Mouse (Mus musculus): Measurements from ENCODE around the gene Lyg2. TPM values are rescaled to one million over a fixed set of nuclear protein-coding genes. Genes with fewer than 3 reads are reported as not detected.

Gene Lyg2
- polyA plus RNA-seq (2012; rRNA removed) = 0.03 TPM in 1 of 2 replicates, not detected in the other

DNA sequence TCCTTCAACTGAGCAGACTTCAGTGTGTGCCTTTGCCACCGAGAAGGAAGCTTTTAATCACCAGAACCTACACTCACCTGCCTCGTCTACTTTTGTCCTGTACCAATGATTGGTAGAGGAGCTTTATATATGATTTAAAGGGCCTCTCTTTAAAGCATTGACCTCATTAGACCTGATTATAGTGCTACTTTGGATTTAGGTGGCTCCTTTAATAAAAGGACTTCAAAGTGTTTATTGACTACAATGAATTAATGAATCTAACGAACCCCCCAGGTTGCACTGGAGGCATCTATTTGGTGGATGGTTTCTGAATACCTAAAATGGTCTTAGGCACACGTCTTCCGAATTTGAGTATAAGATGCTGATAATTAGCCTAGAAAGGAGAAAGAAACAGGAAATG, at the start of gene Lyg2:
Gene Lyg2 (minus strand): TSS at position 101 of the 400 bp plus-strand sequence.
- DNase-seq (ENCODE audit: low read depth) = no peak
- TF ChIP-seq CTCF (IDR thresholded peaks at IDR 0.05; ENCODE audit: borderline replicate concordance, extremely low read depth, insufficient read depth, insufficient read length) = no peak
- TF ChIP-seq POLR2A (IDR thresholded peaks at IDR 0.05; ENCODE audit: borderline replicate concordance, extremely low read depth, insufficient read depth, insufficient read length, poor library complexity, severe bottlenecking) = no peak

GRCm38 (mm10) chr1:37965571-37965970, 49.3 kb upstream of the Lyg2 start:
- TF ChIP-seq CTCF (IDR thresholded peaks at IDR 0.05; ENCODE audit: borderline replicate concordance, extremely low read depth, insufficient read depth, insufficient read length) (no peak), POLR2A (IDR thresholded peaks at IDR 0.05; ENCODE audit: borderline replicate concordance, extremely low read depth, insufficient read depth, insufficient read length, poor library complexity, severe bottlenecking) (no peak)

DNA sequence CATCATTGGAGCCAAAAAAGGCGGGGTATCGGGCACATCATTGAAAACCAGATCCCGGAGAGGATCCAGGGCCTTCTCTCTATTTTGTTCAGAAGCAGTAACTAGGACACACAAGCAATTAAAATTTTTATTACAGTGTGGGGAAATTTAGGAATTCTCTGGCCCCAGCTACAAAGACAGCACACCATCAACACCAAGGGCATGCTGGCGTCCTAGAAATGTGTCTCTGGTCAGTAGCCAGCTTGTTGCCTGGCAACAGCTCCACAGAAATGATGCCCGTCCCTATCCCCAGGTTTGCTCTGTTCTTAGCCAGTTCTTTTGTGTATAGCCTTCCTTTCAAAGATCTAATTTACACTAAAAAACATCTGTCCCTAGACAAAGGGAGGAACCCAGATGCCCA, 43.2 kb upstream of the Lyg2 start:
- DNase-seq (ENCODE audit: low read depth) = peak; percentile 76
- TF ChIP-seq POLR2A (IDR thresholded peaks at IDR 0.05; ENCODE audit: borderline replicate concordance, extremely low read depth, insufficient read depth, insufficient read length, poor library complexity, severe bottlenecking) = no peak
- TF ChIP-seq CTCF (IDR thresholded peaks at IDR 0.05; ENCODE audit: borderline replicate concordance, extremely low read depth, insufficient read depth, insufficient read length) = no peak

More at GRCm38 (mm10) chr1:37965571-37965970, 49.3 kb upstream of the Lyg2 start:
- no peak for DNase-seq (ENCODE audit: low read depth)

DNA sequence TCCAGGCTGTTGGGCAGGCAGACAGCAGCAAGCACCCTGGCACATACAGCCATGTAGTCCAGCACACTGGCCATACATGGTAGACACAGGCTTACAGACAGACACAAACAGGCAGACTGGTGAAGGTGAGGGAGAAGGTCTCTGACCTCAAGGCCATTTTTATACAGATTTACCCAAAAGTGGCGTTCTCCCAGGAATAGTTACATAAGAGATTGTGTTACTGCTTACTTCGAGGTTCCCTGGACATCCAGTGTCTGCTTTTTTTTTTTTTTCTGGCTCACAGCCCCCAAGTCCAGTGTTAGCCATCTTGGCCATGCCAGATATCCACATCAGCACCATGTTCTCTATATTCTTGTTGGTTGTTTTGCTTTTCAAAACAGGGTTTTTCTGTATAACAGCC, 42.2 kb upstream of the Lyg2 start:
- no peak for DNase-seq (ENCODE audit: low read depth)

DNA sequence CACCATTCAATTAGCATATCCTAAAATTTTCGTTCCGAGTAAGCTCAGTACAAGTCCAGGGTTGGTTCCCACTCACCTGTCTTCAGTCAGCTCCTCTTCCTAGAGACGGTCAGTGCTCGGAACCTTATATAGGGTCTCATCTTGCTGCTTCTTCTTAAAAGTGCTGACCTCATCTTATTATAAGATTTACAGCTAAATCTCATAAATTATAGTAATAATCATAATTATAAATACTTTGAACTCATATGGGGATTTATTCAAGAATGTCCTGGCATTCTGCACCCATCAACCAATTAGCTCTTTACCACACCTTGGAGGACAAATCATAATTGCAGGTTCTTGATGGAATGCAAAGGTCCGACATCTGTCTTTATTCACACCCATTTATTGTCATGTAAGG, 41.4 kb upstream of the Lyg2 start, which contains the start of gene Lyg1:
Gene Lyg1 (minus strand): TSS at position 101 of the 400 bp plus-strand sequence.
- TF ChIP-seq POLR2A (IDR thresholded peaks at IDR 0.05; ENCODE audit: borderline replicate concordance, extremely low read depth, insufficient read depth, insufficient read length, poor library complexity, severe bottlenecking) = no peak
- no peak for TF ChIP-seq CTCF (IDR thresholded peaks at IDR 0.05; ENCODE audit: borderline replicate concordance, extremely low read depth, insufficient read depth, insufficient read length)
- DNase-seq (ENCODE audit: low read depth) = no peak

More for the DNA sequence above, 42.2 kb upstream of the Lyg2 start:
- TF ChIP-seq CTCF (IDR thresholded peaks at IDR 0.05; ENCODE audit: borderline replicate concordance, extremely low read depth, insufficient read depth, insufficient read length) = no peak

DNA sequence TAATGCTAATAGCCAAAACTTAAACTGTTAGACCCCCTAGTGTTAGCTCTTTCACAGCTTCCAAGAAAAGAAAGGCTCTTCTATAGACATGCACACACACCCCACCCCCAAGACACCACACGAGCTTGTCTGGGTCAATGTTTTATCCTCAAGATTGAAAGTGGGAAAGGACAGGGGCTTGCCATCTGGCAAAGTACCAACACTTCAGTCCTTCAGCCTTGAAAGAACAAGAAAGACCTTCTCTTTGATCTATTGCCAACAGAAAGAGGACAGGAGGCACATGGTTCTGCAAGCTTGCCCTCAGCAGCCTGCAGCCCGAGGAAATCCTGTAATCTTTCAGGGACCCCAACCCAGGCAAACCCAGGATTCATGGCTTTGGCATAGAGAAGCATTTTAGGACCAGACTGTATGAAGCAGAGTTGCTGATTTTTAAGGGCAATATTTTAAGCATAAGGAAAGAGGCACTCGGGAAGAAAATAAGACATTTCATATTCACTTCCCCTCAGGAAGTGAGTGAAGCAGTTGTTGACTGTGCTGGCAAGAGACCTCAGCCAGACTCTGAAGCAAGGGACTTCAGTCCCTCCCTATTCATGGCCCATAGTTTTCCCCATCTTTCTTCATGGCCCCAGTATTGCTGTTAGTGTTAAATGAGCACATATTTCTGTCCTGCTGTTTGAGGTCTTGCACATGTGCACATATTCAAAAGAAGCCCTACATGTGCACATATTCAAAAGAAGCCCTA, 40.6 kb upstream of the Lyg2 start:
- no peak for TF ChIP-seq CTCF (IDR thresholded peaks at IDR 0.05; ENCODE audit: borderline replicate concordance, extremely low read depth, insufficient read depth, insufficient read length)
- TF ChIP-seq POLR2A (IDR thresholded peaks at IDR 0.05; ENCODE audit: borderline replicate concordance, extremely low read depth, insufficient read depth, insufficient read length, poor library complexity, severe bottlenecking) = no peak
- peak; percentile 89 for DNase-seq (ENCODE audit: low read depth)

GRCm38 (mm10) chr1:37955251-37955650, 39.0 kb upstream of the Lyg2 start:
- TF ChIP-seq POLR2A (IDR thresholded peaks at IDR 0.05; ENCODE audit: borderline replicate concordance, extremely low read depth, insufficient read depth, insufficient read length, poor library complexity, severe bottlenecking) (no peak), CTCF (IDR thresholded peaks at IDR 0.05; ENCODE audit: borderline replicate concordance, extremely low read depth, insufficient read depth, insufficient read length) (no peak)
- no peak for DNase-seq (ENCODE audit: low read depth)

- no peak for DNase-seq (ENCODE audit: low read depth)
- TF ChIP-seq CTCF (IDR thresholded peaks at IDR 0.05; ENCODE audit: borderline replicate concordance, extremely low read depth, insufficient read depth, insufficient read length) = no peak
- no peak for TF ChIP-seq POLR2A (IDR thresholded peaks at IDR 0.05; ENCODE audit: borderline replicate concordance, extremely low read depth, insufficient read depth, insufficient read length, poor library complexity, severe bottlenecking)
These were observed 38.5 kb upstream of the Lyg2 start for GRCm38 (mm10) chr1:37954786-37955185.

DNA sequence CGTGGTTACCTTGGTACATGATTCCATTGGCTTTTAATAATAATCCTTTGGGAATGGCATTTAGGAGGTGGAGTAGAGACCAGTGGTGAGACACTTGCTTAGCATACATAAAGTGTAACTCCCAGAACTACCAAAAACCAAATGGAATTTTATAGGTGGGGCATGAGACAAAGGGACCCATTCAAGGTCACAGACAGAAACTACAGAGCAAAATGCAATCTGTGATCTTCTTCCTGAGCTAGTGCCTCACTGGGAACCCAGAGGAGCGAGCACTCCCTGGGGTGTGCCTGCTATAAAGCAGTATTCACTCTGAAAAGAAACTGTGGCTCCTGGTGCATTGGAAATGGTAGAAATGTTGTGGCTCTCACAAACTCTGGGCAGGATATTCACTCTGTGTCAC, 32.6 kb upstream of the Lyg2 start:
- TF ChIP-seq CTCF (IDR thresholded peaks at IDR 0.05; ENCODE audit: borderline replicate concordance, extremely low read depth, insufficient read depth, insufficient read length) (no peak), POLR2A (IDR thresholded peaks at IDR 0.05; ENCODE audit: borderline replicate concordance, extremely low read depth, insufficient read depth, insufficient read length, poor library complexity, severe bottlenecking) (no peak)
- DNase-seq (ENCODE audit: low read depth) = no peak

DNA sequence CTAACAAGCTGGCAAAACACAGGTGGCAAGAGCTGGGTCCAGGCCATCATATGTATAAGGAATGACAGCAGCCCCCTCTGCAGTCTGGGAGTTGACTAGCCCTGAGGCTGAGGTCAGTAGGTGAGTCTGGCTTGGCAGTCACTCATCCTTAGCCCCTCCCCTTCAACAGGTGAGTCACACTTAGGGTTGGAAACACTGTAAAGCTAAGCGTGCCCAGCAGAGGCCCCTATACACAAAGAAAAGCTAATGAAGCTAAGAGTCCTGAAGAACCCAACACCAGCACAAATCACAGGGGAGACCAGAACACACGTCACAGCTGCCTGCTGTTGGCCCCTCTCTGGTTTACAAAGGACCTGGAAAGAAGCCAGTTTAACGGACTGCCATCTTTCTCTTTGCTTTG, 15.5 kb upstream of the Lyg2 start:
- TF ChIP-seq CTCF (IDR thresholded peaks at IDR 0.05; ENCODE audit: borderline replicate concordance, extremely low read depth, insufficient read depth, insufficient read length) (no peak), POLR2A (IDR thresholded peaks at IDR 0.05; ENCODE audit: borderline replicate concordance, extremely low read depth, insufficient read depth, insufficient read length, poor library complexity, severe bottlenecking) (no peak)
- DNase-seq (ENCODE audit: low read depth) = peak; percentile 29

- no peak for DNase-seq (ENCODE audit: low read depth)
These were observed 9.7 kb upstream of the Lyg2 start for GRCm38 (mm10) chr1:37925971-37926370.

DNA sequence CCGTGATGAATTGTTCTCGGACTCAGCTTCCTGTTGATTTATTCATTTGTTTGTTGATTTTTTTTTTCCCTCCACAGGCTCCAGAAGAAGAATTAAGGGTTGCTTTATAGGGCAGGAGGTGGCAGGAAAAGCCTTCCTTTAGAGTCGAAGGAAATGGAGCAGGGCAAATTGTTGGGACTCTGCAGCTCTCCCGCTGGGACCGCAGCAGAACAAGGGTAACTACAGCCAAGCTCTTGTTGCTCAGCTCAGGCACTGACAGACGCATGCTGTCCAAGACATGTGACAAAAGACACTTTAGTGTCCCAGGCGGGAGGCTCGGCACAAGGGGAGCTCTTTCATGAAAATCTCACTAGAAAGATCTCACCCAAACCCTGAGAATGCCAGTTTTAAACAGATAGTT, 6.2 kb upstream of the Lyg2 start:
- DNase-seq (ENCODE audit: low read depth) = peak; percentile 9
- TF ChIP-seq POLR2A (IDR thresholded peaks at IDR 0.05; ENCODE audit: borderline replicate concordance, extremely low read depth, insufficient read depth, insufficient read length, poor library complexity, severe bottlenecking) (no peak), CTCF (IDR thresholded peaks at IDR 0.05; ENCODE audit: borderline replicate concordance, extremely low read depth, insufficient read depth, insufficient read length) (no peak)

More at GRCm38 (mm10) chr1:37925971-37926370, 9.7 kb upstream of the Lyg2 start:
- TF ChIP-seq POLR2A (IDR thresholded peaks at IDR 0.05; ENCODE audit: borderline replicate concordance, extremely low read depth, insufficient read depth, insufficient read length, poor library complexity, severe bottlenecking) (no peak), CTCF (IDR thresholded peaks at IDR 0.05; ENCODE audit: borderline replicate concordance, extremely low read depth, insufficient read depth, insufficient read length) (no peak)

All from brain, embryonic 14.5 days (tissue).